In genomic region chr1:130299641-130300040, GRCm38 (mm10) we compare ENCODE assay signal across 8 mouse cellular contexts.
DNase-seq lines count a peak whose midpoint lies in the region; ATAC-seq lines count a peak whose summit lies in the region.

No protein-coding gene starts in this region.

- peak; percentile 42 for DNase-seq in embryo, embryonic 10.5 days (ENCODE audit: low spot score)
- peak; percentile 94 for DNase-seq in midbrain, embryonic 11.5 days (ENCODE audit: low spot score, missing footprints)
- DNase-seq in layer of hippocampus, postnatal 10 days (ENCODE audit: low spot score in 2 of 2) = no peak
- no peak for DNase-seq in spleen, postnatal 4 days (ENCODE audit: low spot score in 2 of 2)
- no peak for DNase-seq in yolk sac, embryonic 10.5 days (ENCODE audit: low spot score)

- 9% methylated on average over 4 of the region's 4 CpGs for WGBS in hindbrain, embryonic 15.5 days
- WGBS in midbrain, embryonic 11.5 days = 6% methylated on average over 4 of the region's 4 CpGs

- peak overlapping the region; percentile 23 for H3K4me3 ChIP-seq in erythroblast, embryonic 14.5 days (replicated peaks)
- 0 out of 2 replicates have a peak overlapping the region, but pooled peaks have one; percentile 21 for H3K4me3 ChIP-seq in hindbrain, embryonic 15.5 days
- H3K4me3 ChIP-seq in midbrain, embryonic 11.5 days (ENCODE audit: low read depth, low read length) = no peak overlapping the region

- H3K4me2 ChIP-seq in hindbrain, embryonic 15.5 days = peak overlapping the region; percentile 47
- H3K4me2 ChIP-seq in midbrain, embryonic 11.5 days = peak overlapping the region; percentile 38

- ATAC-seq in erythroblast, adult 5-6 weeks (replicated peaks; ENCODE audit: low FRiP score, poor library complexity, severe bottlenecking) = no peak
- no peak for ATAC-seq in hindbrain, embryonic 15.5 days (ENCODE audit: low FRiP score, low read depth)
- peak; percentile 25 for ATAC-seq in midbrain, embryonic 11.5 days (ENCODE audit: low FRiP score)

- no peaks in the 10 kb centered on the region for H3K27me3 ChIP-seq in erythroblast, embryonic 14.5 days (ENCODE audit: control insufficient read depth)
- H3K27me3 ChIP-seq in hindbrain, embryonic 15.5 days = no peaks in the 10 kb centered on the region
- no peaks in the 10 kb centered on the region for H3K27me3 ChIP-seq in midbrain, embryonic 11.5 days (ENCODE audit: control insufficient read depth, insufficient read depth, low read length)

- H3K36me3 ChIP-seq in erythroblast, embryonic 14.5 days (ENCODE audit: control insufficient read depth) = no peaks in the 10 kb centered on the region
- no peaks in the 10 kb centered on the region for H3K36me3 ChIP-seq in hindbrain, embryonic 15.5 days
- no peaks in the 10 kb centered on the region for H3K36me3 ChIP-seq in midbrain, embryonic 11.5 days (ENCODE audit: control insufficient read depth, insufficient read depth, low read length)

- H3K9me3 ChIP-seq in erythroblast, embryonic 14.5 days (ENCODE audit: control insufficient read depth, low read length) = no peaks in the 10 kb centered on the region
- H3K9me3 ChIP-seq in hindbrain, embryonic 15.5 days = no peaks in the 10 kb centered on the region
- no peaks in the 10 kb centered on the region for H3K9me3 ChIP-seq in midbrain, embryonic 11.5 days (ENCODE audit: control insufficient read depth, low read length)

- H3K4me1 ChIP-seq in erythroblast, embryonic 14.5 days (ENCODE audit: control insufficient read depth) = peaks cover 18% of the 10 kb centered on the region
- peaks cover 18% of the 10 kb centered on the region for H3K4me1 ChIP-seq in hindbrain, embryonic 15.5 days (replicated peaks)
- peaks cover 8% of the 10 kb centered on the region for H3K4me1 ChIP-seq in midbrain, embryonic 11.5 days (ENCODE audit: control insufficient read depth, insufficient read depth, low read length)

- no peak overlapping the region; the same call in 1 of the 2 replicates for H3K9ac ChIP-seq in hindbrain, embryonic 15.5 days
- H3K9ac ChIP-seq in midbrain, embryonic 11.5 days (ENCODE audit: low read length) = peak overlapping the region; percentile 62

- no peak overlapping the region for H3K27ac ChIP-seq in hindbrain, embryonic 15.5 days (replicated peaks)
- peak overlapping the region; percentile 69 for H3K27ac ChIP-seq in midbrain, embryonic 11.5 days (ENCODE audit: low read depth, low read length)

Comparison
In these comparisons a context has a peak if more than half of its experiments do, and no peak if none do; other contexts are left out.
1. DNase-seq: peak in embryo, embryonic 10.5 days (single experiment) and midbrain, embryonic 11.5 days (single experiment); none in layer of hippocampus, postnatal 10 days (0 of 2), spleen, postnatal 4 days (0 of 2) and yolk sac, embryonic 10.5 days (single experiment).